Mouse (Mus musculus) heart, adult 18-20 months (tissue): ENCODE measurements around the gene Wfdc16. TPM values are rescaled to one million over a fixed set of nuclear protein-coding genes. Genes with fewer than 3 reads are reported as not detected.

Experiments
- DNase-seq, 2 experiments: peaks; one replicate each; pipeline ENCODE4 v3.0.0; 2021 to 2022; ENCODE audit warnings: mixed read lengths in 1 of 2
- long read RNA-seq, 2 experiments: library from polyadenylated mRNA; stranded (forward); transcript quantifications; one replicate each; pipeline ENCODE4 v2.0.0; 2021
- total RNA-seq, 2 experiments: library from RNA; stranded (reverse); gene quantifications; 2 replicates each; pipeline ENCODE4 v1.2.3; 2021

Wfdc16 gene
- not detected for total RNA-seq
- long read RNA-seq, experiment 1, result 0 reads
- long read RNA-seq, experiment 2, result 0 reads

DNA sequence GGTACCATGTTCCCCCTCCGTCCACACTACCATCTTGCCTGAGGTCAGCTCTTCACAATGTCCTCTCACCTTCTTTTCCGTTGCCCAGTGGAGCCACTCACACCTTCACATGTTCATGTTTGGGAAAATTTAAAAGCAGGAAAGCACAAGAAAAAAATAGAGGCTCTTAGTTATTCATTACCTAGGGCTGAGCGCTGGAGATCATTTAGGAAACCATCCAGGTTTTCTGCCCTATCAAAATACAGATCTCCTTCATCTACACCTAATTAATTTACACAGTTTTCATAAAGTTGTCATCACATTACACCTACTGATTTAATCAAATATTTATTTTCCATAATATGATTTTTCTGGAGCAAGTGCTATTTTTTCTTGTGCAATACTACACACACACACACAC lies at the start of gene Wfdc16:
Gene Wfdc16 (minus strand): TSS at position 101 of the 400 bp plus-strand sequence.
- DNase-seq, result no peak

- no peak for DNase-seq
Measured at GRCm38 (mm10) chr2:164684807-164685206, 46.2 kb upstream of the Wfdc16 start, which contains the start of gene Wfdc13. Gene Wfdc13 (plus strand): TSS chr2:164685107.

- DNase-seq, result no peak
Measured at GRCm38 (mm10) chr2:164679906-164680305, 41.3 kb upstream of the Wfdc16 start.

- DNase-seq, result peak; percentile 56 to 74
Measured at GRCm38 (mm10) chr2:164678848-164679625, 40.4 kb upstream of the Wfdc16 start.

- peak in 1 of 2 experiments; percentile 2 for DNase-seq
Measured at GRCm38 (mm10) chr2:164676916-164677685, 38.5 kb upstream of the Wfdc16 start.

DNA sequence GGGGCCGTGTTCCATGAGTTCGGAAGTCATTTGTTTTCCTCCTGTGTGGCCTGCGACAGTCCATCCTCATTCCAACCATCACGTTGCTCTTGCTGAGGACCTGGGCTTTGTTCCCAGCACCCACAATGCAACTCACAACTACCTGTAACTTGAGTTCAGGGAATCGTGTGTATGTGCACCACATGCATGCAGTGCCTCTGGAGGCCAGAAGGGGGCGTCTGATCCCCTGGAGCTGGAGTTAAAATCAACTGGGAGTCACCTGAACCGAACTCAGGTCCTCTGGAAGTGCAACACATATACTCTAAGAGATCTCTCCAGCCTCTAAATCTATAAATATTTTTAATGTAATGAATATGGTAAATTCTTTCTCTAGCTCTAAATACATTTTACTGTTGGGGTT lies 37.5 kb upstream of the Wfdc16 start:
- DNase-seq, result no peak

- no peak for DNase-seq
Measured at GRCm38 (mm10) chr2:164673987-164674386, 35.4 kb upstream of the Wfdc16 start, which contains the start of gene Wfdc11. Gene Wfdc11 (minus strand): TSS chr2:164674087.

DNA sequence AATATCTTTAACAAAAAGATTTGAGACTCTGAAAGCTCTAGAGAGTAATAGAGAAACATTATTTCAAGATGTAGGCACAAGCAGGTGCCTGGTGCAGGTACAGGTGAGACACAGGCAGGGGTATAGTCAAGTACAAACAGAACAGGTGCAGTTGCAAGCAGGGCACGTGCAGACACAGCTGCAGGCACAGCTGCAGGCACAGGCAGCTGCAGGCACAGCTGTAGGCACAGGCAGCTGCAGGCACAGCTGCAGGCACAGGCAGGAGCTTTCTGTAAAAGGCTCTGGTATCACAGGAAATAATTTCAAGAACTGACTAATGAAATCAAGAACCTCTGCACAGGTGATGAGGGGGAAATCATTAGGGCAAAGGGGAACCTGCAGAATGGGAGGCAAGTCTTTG lies 32.3 kb upstream of the Wfdc16 start:
- no peak for DNase-seq

GRCm38 (mm10) chr2:164670261-164670660 lies 31.7 kb upstream of the Wfdc16 start:
- DNase-seq, result no peak

- DNase-seq, result no peak
Measured at GRCm38 (mm10) chr2:164664851-164665250, 26.3 kb upstream of the Wfdc16 start.

DNA sequence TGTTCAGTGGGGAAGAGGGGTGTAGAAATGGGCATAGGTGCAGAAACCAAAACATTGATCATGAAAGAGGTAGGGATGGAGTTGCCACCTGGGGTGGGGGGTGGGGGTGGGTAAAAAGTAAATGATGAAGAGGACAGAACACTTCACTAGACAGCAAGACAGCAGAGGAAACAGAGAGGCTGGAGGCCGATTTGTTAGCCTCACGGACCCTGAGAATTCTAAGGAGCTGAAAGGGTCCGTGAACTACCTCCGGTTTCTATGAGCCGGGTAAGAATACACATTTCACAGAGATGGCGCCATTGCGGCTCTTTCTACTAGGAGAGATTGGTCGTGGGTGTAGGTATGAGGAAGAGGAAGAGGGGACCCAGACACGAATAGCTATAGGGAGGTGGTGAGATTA lies 17.9 kb upstream of the Wfdc16 start, which contains the start of gene Wfdc9:
Gene Wfdc9 (minus strand): TSS at position 101 of the 400 bp plus-strand sequence.
- DNase-seq, result no peak

- peak; percentile 10 to 38 for DNase-seq
Measured at GRCm38 (mm10) chr2:164655858-164656257, 17.3 kb upstream of the Wfdc16 start, which contains the start of gene Wfdc10. Gene Wfdc10 (plus strand): TSS chr2:164656046.

DNA sequence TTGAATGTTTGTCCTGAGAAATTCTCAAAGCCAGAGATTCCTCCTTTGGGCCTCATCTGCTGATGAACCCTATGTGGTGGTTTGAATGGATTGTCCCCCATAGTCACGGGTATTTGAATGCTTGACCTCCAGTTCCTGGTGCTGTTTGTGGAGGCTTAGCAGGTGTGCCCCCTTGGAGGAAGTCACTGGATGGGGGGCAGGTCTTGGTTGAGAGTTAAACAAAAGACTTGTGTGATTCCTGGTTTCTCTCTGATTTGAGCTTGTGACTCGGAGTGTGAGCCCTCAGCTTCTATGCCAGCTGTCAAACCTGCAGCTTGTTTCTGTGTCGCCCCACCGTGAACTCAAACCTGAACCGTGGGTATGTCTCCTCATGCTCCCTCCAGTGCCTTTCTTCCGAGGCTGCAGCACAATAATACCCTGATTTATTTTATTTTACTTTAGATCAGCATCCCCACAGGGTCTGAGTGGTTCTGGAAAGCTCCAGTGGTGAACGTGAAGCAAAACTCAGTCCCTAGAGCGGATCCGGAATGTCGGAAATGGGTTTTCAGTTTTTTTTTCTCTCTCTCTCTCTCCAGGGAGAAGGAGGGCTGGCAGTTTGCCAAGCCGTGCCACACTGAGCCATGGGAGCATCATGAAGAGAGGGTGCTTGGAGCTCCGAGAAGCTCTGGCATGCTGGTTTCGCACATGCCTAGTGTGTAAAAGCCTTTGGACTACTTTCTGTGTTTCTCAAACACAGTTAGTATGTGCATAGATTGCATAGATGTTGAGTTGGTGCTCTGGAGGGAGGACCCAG lies 3.5 kb upstream of the Wfdc16 start:
- DNase-seq, result no peak

- peak in 1 of 2 experiments; percentile 14 for DNase-seq
Measured at GRCm38 (mm10) chr2:164641129-164641528, 2.5 kb upstream of the Wfdc16 start.

- DNase-seq, result no peak
Measured at GRCm38 (mm10) chr2:164635266-164635665, 3.3 kb downstream of the Wfdc16 start.

DNA sequence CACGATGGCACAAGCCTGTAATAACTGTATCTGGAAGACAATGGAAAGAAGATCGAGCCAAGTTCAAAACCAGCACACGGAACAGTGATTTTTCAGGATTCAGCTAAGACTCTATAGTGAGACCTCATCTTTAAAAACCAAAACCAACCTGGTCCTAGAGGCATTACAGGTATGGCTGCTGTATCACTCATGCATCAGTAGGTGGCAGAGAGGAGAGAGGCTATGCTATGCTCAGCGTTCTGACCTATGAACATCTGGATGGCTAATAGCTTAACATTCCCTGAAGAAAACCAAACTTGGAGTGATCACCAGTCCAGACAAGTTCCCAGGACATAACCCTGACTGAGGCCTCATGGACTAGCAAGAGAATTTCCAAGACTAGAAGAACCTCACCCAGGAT lies 16.8 kb downstream of the Wfdc16 start:
- no peak for DNase-seq

- DNase-seq, result no peak
Measured at GRCm38 (mm10) chr2:164619050-164619449, 19.5 kb downstream of the Wfdc16 start.

GRCm38 (mm10) chr2:164615386-164615785 lies 23.2 kb downstream of the Wfdc16 start:
- no peak for DNase-seq

- peak; percentile 54 to 58 for DNase-seq
Measured at GRCm38 (mm10) chr2:164613471-164613870, 25.1 kb downstream of the Wfdc16 start, which contains the start of the genes Wfdc6b and Wfdc8. Gene Wfdc6b (plus strand): TSS chr2:164613522. Gene Wfdc8 (minus strand): TSS chr2:164613626.

DNA sequence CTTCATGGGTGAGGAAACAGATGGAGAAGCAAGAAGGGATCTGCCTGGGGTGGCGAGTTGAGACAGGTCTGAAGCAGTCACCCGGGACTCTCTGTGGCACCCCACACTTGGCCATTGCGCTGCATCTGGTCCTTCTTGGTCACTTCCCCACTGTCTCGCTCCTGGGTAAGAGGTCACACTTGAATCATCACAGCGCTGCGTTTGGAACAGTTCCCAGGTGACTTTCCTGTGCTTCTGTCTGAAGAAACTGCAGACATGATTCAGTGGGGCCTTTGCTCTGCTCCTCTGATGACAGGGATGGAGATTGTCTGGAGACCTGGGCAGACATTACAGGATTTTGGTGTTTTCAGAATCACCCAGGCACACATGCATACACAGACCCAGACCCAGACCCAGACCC lies 29.8 kb downstream of the Wfdc16 start:
- no peak for DNase-seq

- DNase-seq, result no peak
Measured at GRCm38 (mm10) chr2:164604411-164604810, 34.2 kb downstream of the Wfdc16 start.

GRCm38 (mm10) chr2:164603482-164603881 lies 35.1 kb downstream of the Wfdc16 start:
- no peak for DNase-seq
